Mouse (Mus musculus): Measurements from ENCODE around the gene Epha10. TPM values are rescaled to one million over a fixed set of nuclear protein-coding genes. Genes with fewer than 3 reads are reported as not detected.

The Epha10 gene
- polyA plus RNA-seq, 1 experiment = not detected

DNA sequence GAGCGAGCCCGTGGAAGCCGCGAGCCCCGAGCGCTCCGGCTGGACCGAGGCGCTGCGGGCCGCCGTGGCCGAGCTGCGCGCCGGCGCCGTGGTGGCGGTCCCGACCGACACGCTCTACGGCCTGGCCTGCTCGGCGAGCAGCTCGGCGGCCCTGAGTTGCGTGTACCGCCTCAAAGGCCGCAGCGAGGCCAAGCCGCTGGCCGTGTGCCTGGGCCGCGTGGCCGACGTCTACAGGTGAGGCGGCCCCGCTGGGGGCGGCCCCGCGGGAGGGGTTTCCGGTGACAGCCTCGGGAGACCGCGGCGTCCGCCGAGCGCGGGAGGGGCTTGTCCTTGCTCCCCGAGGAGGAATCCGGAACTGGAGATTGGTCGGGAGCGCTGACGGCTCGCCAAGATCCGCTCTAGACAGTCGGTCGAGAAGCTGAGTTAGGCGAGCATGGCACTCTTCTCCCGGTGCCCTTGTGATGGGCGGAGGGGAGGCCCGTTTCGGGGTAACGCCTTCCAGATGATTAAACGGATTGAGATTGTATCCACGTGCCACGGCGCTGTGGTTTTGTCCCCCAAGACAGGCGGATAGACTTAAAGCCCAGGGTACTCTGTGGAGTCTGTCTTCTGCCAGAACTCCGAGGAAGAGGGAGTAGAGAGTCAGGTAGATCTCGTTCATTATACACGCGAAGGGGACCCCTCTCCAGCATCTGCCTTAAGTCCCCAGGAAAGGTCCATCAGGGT is 29.6 kb upstream of the Epha10 start, which contains the start of gene 1110065P20Rik:
TSS of gene 1110065P20Rik (minus strand) at position 264 of the 726 bp plus-strand sequence.
- no peak for TF ChIP-seq POLR2A (IDR thresholded peaks at IDR 0.05; ENCODE audit: borderline replicate concordance, control insufficient read depth, low read depth, low read length)
- no peak for TF ChIP-seq CTCF (IDR thresholded peaks at IDR 0.05; ENCODE audit: control insufficient read depth, insufficient read depth, low read length)
- Histone ChIP-seq H3K4me1 (ENCODE audit: control insufficient read depth, insufficient read depth, low read length) (no peaks in the 10 kb centered on the region), H3K4me3 (replicated peaks; ENCODE audit: control insufficient read depth, low read depth, low read length) (peak within 1 kb of the TSS; percentile 69), H3K27ac (ENCODE audit: control insufficient read depth, insufficient read depth, low read depth, low read length, poor library complexity) (peak within 1 kb of the TSS; percentile 91)
- WGBS = under 1% methylated on average over 75 of the region's 75 CpGs

DNA sequence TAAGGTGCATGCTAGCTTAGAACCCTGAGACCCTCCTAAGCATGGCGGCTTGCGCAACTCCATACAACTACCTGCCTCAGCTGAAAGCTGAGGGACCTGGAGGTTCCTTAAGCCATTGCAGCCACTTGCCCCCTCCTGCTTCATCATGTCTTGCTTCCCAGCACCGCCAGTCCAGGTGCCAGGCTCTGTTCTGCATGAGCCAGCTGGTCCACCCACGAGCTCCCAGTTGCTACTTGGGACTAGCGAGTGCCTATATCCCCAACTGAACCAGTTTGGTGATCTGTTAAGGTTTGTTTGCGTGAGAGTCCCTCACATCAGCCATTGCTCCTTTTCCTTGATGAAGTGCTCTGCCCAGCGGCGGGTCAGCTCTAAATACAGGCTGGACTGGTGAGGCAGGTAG is 24.4 kb upstream of the Epha10 start:
- no peak overlapping the region for H3K27ac ChIP-seq (ENCODE audit: control insufficient read depth, insufficient read depth, low read depth, low read length, poor library complexity)
- TF ChIP-seq CTCF (IDR thresholded peaks at IDR 0.05; ENCODE audit: control insufficient read depth, insufficient read depth, low read length) = no peak
- no peak for TF ChIP-seq POLR2A (IDR thresholded peaks at IDR 0.05; ENCODE audit: borderline replicate concordance, control insufficient read depth, low read depth, low read length)
- H3K4me3 ChIP-seq (replicated peaks; ENCODE audit: control insufficient read depth, low read depth, low read length) = no peak overlapping the region
- WGBS = 81% methylated on average over 8 of the region's 8 CpGs
- no peaks in the 10 kb centered on the region for H3K4me1 ChIP-seq (ENCODE audit: control insufficient read depth, insufficient read depth, low read length)

DNA sequence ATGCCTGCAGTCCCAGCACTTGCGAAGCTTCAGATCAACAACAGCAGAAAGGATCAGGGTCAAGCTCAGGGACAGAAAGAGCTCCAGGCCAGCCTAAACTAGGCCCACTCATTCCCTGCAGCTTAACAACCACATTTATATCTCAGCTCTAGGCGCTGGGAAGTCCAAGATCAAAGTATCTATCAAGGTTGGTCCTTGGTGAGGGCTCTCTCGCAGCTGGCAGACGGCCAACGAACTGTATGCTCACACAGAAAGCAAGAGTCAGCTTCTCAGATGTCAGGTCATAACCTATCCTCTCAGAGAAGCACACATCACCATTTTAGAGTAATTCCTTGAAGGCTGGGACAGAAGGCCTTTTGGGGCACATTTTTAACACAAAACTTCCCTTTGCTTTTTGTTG is 22.3 kb upstream of the Epha10 start:
- no peak for TF ChIP-seq CTCF (IDR thresholded peaks at IDR 0.05; ENCODE audit: control insufficient read depth, insufficient read depth, low read length)
- no peak for TF ChIP-seq POLR2A (IDR thresholded peaks at IDR 0.05; ENCODE audit: borderline replicate concordance, control insufficient read depth, low read depth, low read length)
- Histone ChIP-seq H3K4me1 (ENCODE audit: control insufficient read depth, insufficient read depth, low read length) (no peaks in the 10 kb centered on the region), H3K27ac (ENCODE audit: control insufficient read depth, insufficient read depth, low read depth, low read length, poor library complexity) (no peak overlapping the region), H3K4me3 (replicated peaks; ENCODE audit: control insufficient read depth, low read depth, low read length) (no peak overlapping the region)
- WGBS = 81% methylated on average over 5 of the region's 5 CpGs

DNA sequence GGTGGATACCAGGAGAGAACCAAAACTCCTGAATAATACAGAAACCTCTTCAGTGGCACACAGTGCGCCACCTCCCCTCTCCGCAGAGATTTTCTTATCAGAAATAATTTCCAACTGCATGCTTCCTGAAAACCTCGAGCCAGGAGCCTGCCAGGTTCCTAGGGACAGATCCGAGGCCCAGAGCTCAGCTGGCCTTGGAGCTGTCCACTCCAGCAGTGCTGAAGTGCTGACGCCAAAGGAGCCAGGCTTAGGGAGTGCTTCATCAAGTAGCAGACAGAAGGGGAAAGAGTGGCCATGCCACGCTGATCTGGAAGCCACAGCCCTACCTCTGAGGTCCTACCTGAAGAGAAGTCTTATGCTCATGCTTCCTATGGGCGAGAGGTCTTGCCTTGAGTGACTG is 20.3 kb upstream of the Epha10 start:
- Histone ChIP-seq H3K27ac (ENCODE audit: control insufficient read depth, insufficient read depth, low read depth, low read length, poor library complexity) (no peak overlapping the region), H3K4me3 (replicated peaks; ENCODE audit: control insufficient read depth, low read depth, low read length) (no peak overlapping the region), H3K4me1 (ENCODE audit: control insufficient read depth, insufficient read depth, low read length) (no peaks in the 10 kb centered on the region)
- TF ChIP-seq CTCF (IDR thresholded peaks at IDR 0.05; ENCODE audit: control insufficient read depth, insufficient read depth, low read length) = no peak
- no peak for TF ChIP-seq POLR2A (IDR thresholded peaks at IDR 0.05; ENCODE audit: borderline replicate concordance, control insufficient read depth, low read depth, low read length)
- WGBS = 11% methylated on average over 7 of the region's 7 CpGs

DNA sequence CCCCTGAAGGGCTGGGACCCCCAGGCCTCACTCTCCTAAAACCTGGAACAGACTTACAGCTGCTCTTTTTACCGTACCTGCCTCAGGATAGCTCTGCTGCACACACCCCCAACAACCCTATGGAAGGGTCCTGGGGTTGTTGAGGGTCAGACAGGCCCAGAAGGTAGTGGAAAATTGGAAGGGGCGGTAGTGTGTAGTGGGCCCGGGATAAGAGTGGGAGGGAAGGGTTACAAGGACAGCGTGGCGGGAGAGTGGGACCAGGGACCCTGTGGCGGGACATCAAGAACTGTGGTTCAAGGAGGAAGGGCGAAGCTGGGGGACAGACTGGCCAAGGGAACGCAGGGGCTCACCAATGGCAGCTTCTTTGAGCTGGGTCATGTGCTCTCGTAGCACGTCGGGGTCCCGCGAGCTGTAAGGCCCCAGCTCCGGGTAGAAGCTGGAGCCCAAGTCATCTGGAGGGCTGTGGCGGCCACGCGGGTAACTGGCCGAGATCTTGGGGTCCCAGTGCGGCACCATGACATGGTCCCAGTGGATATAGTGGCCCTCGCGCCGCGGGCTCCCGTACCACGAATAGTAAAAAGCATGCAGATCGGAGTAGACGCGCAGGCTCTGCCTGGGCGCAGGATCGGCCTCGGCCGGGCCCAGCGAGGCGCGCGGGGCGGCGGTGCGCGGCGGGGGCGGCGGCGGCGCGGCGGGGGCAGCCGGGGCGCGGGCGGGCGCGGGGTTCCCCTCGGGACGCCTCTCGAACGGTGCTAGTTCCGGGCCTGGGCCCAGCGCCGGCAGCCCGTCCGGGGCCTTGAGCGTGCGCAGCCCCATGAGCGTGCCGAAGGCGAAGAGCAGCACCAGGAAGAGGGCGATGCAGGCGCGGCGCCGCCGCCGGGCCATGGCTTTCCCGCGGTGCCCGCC is 19.2 kb upstream of the Epha10 start, which contains the start of gene Maneal:
TSS of gene Maneal (minus strand) at position 889 of the 906 bp plus-strand sequence.
- Histone ChIP-seq H3K27ac (ENCODE audit: control insufficient read depth, insufficient read depth, low read depth, low read length, poor library complexity) (no peak within 1 kb of the TSS), H3K4me1 (ENCODE audit: control insufficient read depth, insufficient read depth, low read length) (no peaks in the 10 kb centered on the region), H3K4me3 (replicated peaks; ENCODE audit: control insufficient read depth, low read depth, low read length) (no peak within 1 kb of the TSS)
- 5% methylated on average over 71 of the region's 77 CpGs for WGBS
- TF ChIP-seq POLR2A (IDR thresholded peaks at IDR 0.05; ENCODE audit: borderline replicate concordance, control insufficient read depth, low read depth, low read length) = no peak
- TF ChIP-seq CTCF (IDR thresholded peaks at IDR 0.05; ENCODE audit: control insufficient read depth, insufficient read depth, low read length) = no peak

DNA sequence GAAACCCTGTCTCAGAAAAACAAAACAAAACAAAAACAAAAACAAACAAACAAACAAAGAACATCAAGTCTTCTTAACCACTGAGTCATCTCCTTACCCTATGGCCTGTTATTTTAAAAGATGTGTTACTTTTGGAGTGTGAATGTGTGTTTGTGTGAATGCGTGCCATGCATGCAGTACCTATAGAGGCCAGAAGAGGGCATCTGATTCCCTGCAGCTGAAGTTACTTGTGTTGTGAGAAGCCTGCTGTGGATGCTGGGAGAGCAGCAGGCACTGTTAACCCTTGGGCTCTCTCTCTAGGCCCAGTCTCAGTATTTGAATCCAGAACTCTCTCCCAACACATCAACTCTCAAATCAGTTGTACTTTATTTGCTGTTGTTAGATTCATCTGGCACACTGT is 8.0 kb upstream of the Epha10 start:
- TF ChIP-seq CTCF (IDR thresholded peaks at IDR 0.05; ENCODE audit: control insufficient read depth, insufficient read depth, low read length) = no peak
- Histone ChIP-seq H3K27ac (ENCODE audit: control insufficient read depth, insufficient read depth, low read depth, low read length, poor library complexity) (no peak overlapping the region), H3K4me3 (replicated peaks; ENCODE audit: control insufficient read depth, low read depth, low read length) (no peak overlapping the region), H3K4me1 (ENCODE audit: control insufficient read depth, insufficient read depth, low read length) (no peaks in the 10 kb centered on the region)
- WGBS = 97% methylated on average over 1 of the region's 1 CpGs

DNA sequence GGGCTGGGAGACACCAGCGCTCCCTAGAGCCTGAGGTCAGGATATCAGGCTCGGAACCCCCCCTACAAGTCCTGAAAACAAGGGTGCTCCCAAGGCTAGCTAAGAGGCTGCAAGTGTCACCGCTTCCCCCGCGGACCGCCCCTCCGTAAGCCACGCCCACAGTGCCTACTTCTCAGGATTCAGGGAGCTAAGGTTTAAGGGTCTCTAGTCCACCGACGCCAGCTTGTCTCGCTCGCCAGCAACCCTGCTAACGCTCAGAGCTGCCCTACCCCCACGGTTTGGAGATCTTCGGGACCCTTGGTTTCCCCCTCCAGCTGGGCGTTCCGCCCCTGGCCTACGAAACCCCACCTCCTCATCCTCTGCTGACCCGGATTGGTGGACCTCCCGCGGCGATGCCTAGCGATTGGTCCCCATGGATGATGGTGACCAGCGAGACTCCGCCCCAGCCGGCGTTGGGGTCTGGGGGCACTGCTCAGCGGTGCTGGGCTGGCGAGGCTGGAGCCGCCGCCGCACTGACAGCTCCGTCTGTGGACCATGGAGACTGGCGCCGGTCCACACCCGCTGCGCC is 726 bp downstream of the Epha10 start:
- Histone ChIP-seq H3K4me1 (ENCODE audit: control insufficient read depth, insufficient read depth, low read length) (no peaks in the 10 kb centered on the region), H3K4me3 (replicated peaks; ENCODE audit: control insufficient read depth, low read depth, low read length) (no peak overlapping the region), H3K27ac (ENCODE audit: control insufficient read depth, insufficient read depth, low read depth, low read length, poor library complexity) (no peak overlapping the region)
- TF ChIP-seq POLR2A (IDR thresholded peaks at IDR 0.05; ENCODE audit: borderline replicate concordance, control insufficient read depth, low read depth, low read length) = no peak
- WGBS = 5% methylated on average over 37 of the region's 37 CpGs

DNA sequence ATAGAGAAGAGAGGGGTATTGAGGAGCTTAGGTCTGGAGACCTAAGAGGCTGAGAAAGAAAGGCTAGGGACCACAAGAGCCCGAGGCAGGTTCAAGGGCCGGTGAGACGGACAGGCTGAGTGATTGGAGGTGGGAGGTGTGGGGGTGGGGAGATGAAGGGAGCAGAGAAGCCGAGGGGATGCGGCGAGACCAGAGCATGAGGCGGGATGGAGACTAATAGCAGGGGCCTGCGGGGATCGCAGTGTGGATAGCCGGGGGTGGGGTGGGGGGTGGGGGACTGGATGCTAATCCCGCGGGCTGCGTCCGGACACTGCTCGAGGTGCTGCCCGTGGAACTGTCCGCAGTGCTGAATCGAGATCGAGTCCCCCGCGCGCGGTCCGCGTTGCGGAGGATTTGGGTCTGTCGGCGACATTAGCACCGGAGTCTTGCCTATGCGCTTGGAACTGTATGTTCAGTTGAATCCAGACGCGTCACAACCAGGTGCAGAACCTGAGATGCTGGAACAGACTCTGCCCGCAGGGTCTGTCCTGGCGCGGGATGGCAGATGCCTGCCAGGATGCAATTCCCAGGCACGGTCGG is 1.5 kb downstream of the Epha10 start:
- no peak overlapping the region for H3K4me3 ChIP-seq (replicated peaks; ENCODE audit: control insufficient read depth, low read depth, low read length)

More for the DNA sequence above, 1.5 kb downstream of the Epha10 start:
- Histone ChIP-seq H3K4me1 (ENCODE audit: control insufficient read depth, insufficient read depth, low read length) (no peaks in the 10 kb centered on the region), H3K27ac (ENCODE audit: control insufficient read depth, insufficient read depth, low read depth, low read length, poor library complexity) (no peak overlapping the region)
- WGBS = 5% methylated on average over 37 of the region's 37 CpGs
- no peak for TF ChIP-seq POLR2A (IDR thresholded peaks at IDR 0.05; ENCODE audit: borderline replicate concordance, control insufficient read depth, low read depth, low read length)
- TF ChIP-seq CTCF (IDR thresholded peaks at IDR 0.05; ENCODE audit: control insufficient read depth, insufficient read depth, low read length) = no peak
